Mouse (Mus musculus) liver, embryonic 14.5 days (tissue): Measurements from ENCODE around the gene Hacd4. TPM values are rescaled to one million over a fixed set of nuclear protein-coding genes. Genes with fewer than 3 reads are reported as not detected.

ENCODE experiments used
- ATAC-seq: fragments of 200-750 bp; cut with Nextera tagmentation; 2 replicates; pipeline ENCODE4 v1.8.0; 2017; ENCODE audit warnings: moderate number of reproducible peaks, mild to moderate bottlenecking, moderate library complexity; ENCODE audit not compliant: insufficient read depth
- DNase-seq, 3 experiments: peaks; one replicate each; pipeline ENCODE4 v3.0.0-alpha.2; 2012 to 2013; ENCODE audit warnings: low read depth in 3 of 3, low spot score in 3 of 3
- H3K27ac ChIP-seq: fragments of 300-500 bp; sonication (generic); 2 replicates; pipeline ENCODE4 v1.5.1; 2014; ENCODE audit warnings: moderate library complexity, mild to moderate bottlenecking, control low read depth, inconsistent platforms
- H3K27me3 ChIP-seq: fragments of 300-500 bp; sonication (generic); 2 replicates; pipeline ENCODE4 v1.6.1; 2014; ENCODE audit warnings: mild to moderate bottlenecking, low read length, moderate library complexity; ENCODE audit not compliant: control insufficient read depth, insufficient read depth
- H3K36me3 ChIP-seq: fragments of 300-500 bp; sonication (generic); replicated peaks from 2 replicates; pipeline ENCODE4 v1.6.1; 2014; ENCODE audit warnings: low read depth; ENCODE audit not compliant: control insufficient read depth, insufficient read depth
- H3K4me1 ChIP-seq, 2 experiments: fragments of 200-500 bp in 1 of 2; fragments of 300-500 bp in 1 of 2; sonication (generic) in 1 of 2; replicated peaks; 2 replicates each; pipeline ENCODE4 v1.6.1; 2012 to 2014; ENCODE audit warnings: antibody characterized with exemption in 1 of 2, inconsistent platforms in 1 of 2, low read length in 1 of 2; ENCODE audit not compliant: control insufficient read depth in 2 of 2, insufficient read depth in 2 of 2
- H3K4me2 ChIP-seq: fragments of 300-500 bp; sonication (generic); 2 replicates; pipeline ENCODE4 v1.6.1; 2014; ENCODE audit warnings: low read depth, mild to moderate bottlenecking, control low read depth, moderate library complexity
- H3K4me3 ChIP-seq, 2 experiments: fragments of 200-500 bp in 1 of 2; fragments of 300-500 bp in 1 of 2; sonication (generic) in 1 of 2; 2 replicates each; pipeline ENCODE4 v1.5.1; 2012 to 2014; ENCODE audit warnings: low read depth in 2 of 2, low read length in 2 of 2, mild to moderate bottlenecking in 2 of 2, control low read depth in 1 of 2, inconsistent platforms in 1 of 2, moderate library complexity in 1 of 2; ENCODE audit not compliant: insufficient read depth in 1 of 2
- H3K9ac ChIP-seq: fragments of 300-500 bp; sonication (generic); replicated peaks from 2 replicates; pipeline ENCODE4 v1.6.1; 2014; ENCODE audit warnings: mild to moderate bottlenecking, control low read depth, moderate library complexity
- H3K9me3 ChIP-seq: fragments of 300-500 bp; sonication (generic); 2 replicates; pipeline ENCODE4 v1.6.1; 2016; ENCODE audit warnings: low read length, mixed read lengths; ENCODE audit not compliant: control insufficient read depth
- CTCF ChIP-seq: IDR thresholded peaks from 2 replicates; pipeline ENCODE4 v1.5.1; 2016; ENCODE audit warnings: antibody characterized with exemption, low read depth, control low read depth
- EP300 ChIP-seq: IDR thresholded peaks from 2 replicates; pipeline ENCODE4 v1.6.1; 2016; ENCODE audit warnings: antibody characterized with exemption, low read depth
- WGBS: fragments of 180-500 bp; shearing (Covaris S2); extraction: QIAGEN DNeasy Blood & Tissue Kit; methylation state at CpG from one replicate; pipeline ENCODE4 v1.1.7; 2014; ENCODE audit not compliant: insufficient replicate concordance; 5-methylcytosine and 5-hydroxymethylcytosine counted together
- polyA plus RNA-seq, 2 experiments: library from polyadenylated mRNA; depleted of rRNA in 1 of 2; stranded (reverse) in 1 of 2; unstranded in 1 of 2; fragments of >200 nt; fragmentation: Nextera tagmentation in 1 of 2; extraction: Ambion mirVana in 1 of 2; gene quantifications; 2 replicates each; pipeline versions ENCODE4 v1.2.1 to v1.2.3; 2012 to 2014

The Hacd4 gene
- 1.0 and 1.2 TPM in 2 replicates for polyA plus RNA-seq (2012; rRNA removed)
- 4.6 and 5.7 TPM in 2 replicates for polyA plus RNA-seq (2014; fragmentation: Nextera tagmentation; extraction: Ambion mirVana)

- Histone ChIP-seq H3K27me3 (no peaks in the 10 kb centered on the region), H3K9me3 (no peaks in the 10 kb centered on the region), H3K4me3 (peak within 1 kb of the TSS; percentile 35 to 47; a peak in 3 of 4 replicates), H3K36me3 (no peaks in the 10 kb centered on the region), H3K4me1 (peaks cover 0 to 12% of the 10 kb centered on the region in 2 experiments; a peak in 1 of 4 replicates), H3K27ac (no peak within 1 kb of the TSS), H3K4me2 (peak within 1 kb of the TSS; percentile 58), H3K9ac (no peak within 1 kb of the TSS)
- WGBS = 3% methylated on average over 14 of the region's 14 CpGs
- ATAC-seq (peak; percentile 67), DNase-seq (no peak)
- TF ChIP-seq CTCF (no peak), EP300 (no peak)
Observed at GRCm38 (mm10) chr4:88438326-88438989, at the start of gene Hacd4. Gene Hacd4, minus strand, starts transcription at chr4:88438928.

- Histone ChIP-seq H3K9me3 (no peaks in the 10 kb centered on the region), H3K27me3 (no peaks in the 10 kb centered on the region), H3K36me3 (no peaks in the 10 kb centered on the region), H3K4me3 (no peak overlapping the region), H3K9ac (no peak overlapping the region), H3K4me2 (no peak overlapping the region), H3K27ac (no peak overlapping the region), H3K4me1 (no peaks in the 10 kb centered on the region)
- no peak for TF ChIP-seq CTCF
- TF ChIP-seq EP300 = no peak
- ATAC-seq = no peak
- WGBS = 66% methylated on average over 3 of the region's 3 CpGs
- no peak for DNase-seq
Observed at GRCm38 (mm10) chr4:88488107-88488506, 49.4 kb upstream of the Hacd4 start.

GRCm38 (mm10) chr4:88480130-88480529 is 41.4 kb upstream of the Hacd4 start:
- DNase-seq (no peak), ATAC-seq (no peak)
- TF ChIP-seq CTCF (no peak), EP300 (no peak)
- Histone ChIP-seq H3K4me2 (no peak overlapping the region), H3K36me3 (no peaks in the 10 kb centered on the region), H3K4me1 (no peaks in the 10 kb centered on the region), H3K4me3 (no peak overlapping the region), H3K27me3 (no peaks in the 10 kb centered on the region), H3K27ac (no peak overlapping the region), H3K9ac (no peak overlapping the region), H3K9me3 (no peaks in the 10 kb centered on the region)
- WGBS = 31% methylated on average over 6 of the region's 6 CpGs

GRCm38 (mm10) chr4:88478809-88479186 is 40.1 kb upstream of the Hacd4 start:
- Histone ChIP-seq H3K27me3 (no peaks in the 10 kb centered on the region), H3K36me3 (no peaks in the 10 kb centered on the region), H3K9me3 (no peaks in the 10 kb centered on the region), H3K27ac (no peak overlapping the region), H3K4me2 (no peak overlapping the region), H3K4me3 (no peak overlapping the region), H3K9ac (no peak overlapping the region), H3K4me1 (no peaks in the 10 kb centered on the region)
- 77% methylated on average over 9 of the region's 9 CpGs for WGBS
- ATAC-seq (no peak), DNase-seq (no peak)
- TF ChIP-seq CTCF = no peak
- TF ChIP-seq EP300 = no peak

GRCm38 (mm10) chr4:88478177-88478808 is 39.6 kb upstream of the Hacd4 start:
- no peak overlapping the region for H3K27ac ChIP-seq
- no peak overlapping the region for H3K9ac ChIP-seq
- H3K9me3 ChIP-seq = no peaks in the 10 kb centered on the region
- ATAC-seq (no peak), DNase-seq (no peak)
- WGBS = 69% methylated on average over 4 of the region's 4 CpGs
- H3K4me2 ChIP-seq = no peak overlapping the region
- no peaks in the 10 kb centered on the region for H3K4me1 ChIP-seq
- no peaks in the 10 kb centered on the region for H3K27me3 ChIP-seq
- no peak overlapping the region for H3K4me3 ChIP-seq
- TF ChIP-seq EP300 (no peak), CTCF (no peak)
- H3K36me3 ChIP-seq = no peaks in the 10 kb centered on the region
